Mouse (Mus musculus): Measurements from ENCODE around the gene Msl1. TPM values are rescaled to one million over a fixed set of nuclear protein-coding genes. Genes with fewer than 3 reads are reported as not detected.

The Msl1 gene
- polyA plus RNA-seq, 1 experiment, result 252 TPM

GRCm38 (mm10) chr11:98767713-98768112 lies 27.6 kb upstream of the Msl1 start:
- 8% methylated on average over 4 of the region's 4 CpGs for WGBS
- peak overlapping the region; percentile 76; the same call in 1 of the 2 replicates for H3K27ac ChIP-seq (ENCODE audit: insufficient read depth, low read depth, low read length)
- H3K4me3 ChIP-seq (ENCODE audit: insufficient read depth, low read depth, low read length), result no peak overlapping the region
- H3K4me1 ChIP-seq (ENCODE audit: control insufficient read depth, insufficient read depth, low read length), result peaks cover 73% of the 10 kb centered on the region
- no peak for TF ChIP-seq CTCF (IDR thresholded peaks at IDR 0.05; ENCODE audit: insufficient read depth, low read depth, low read length)
- no peak for TF ChIP-seq POLR2A (IDR thresholded peaks at IDR 0.05; ENCODE audit: insufficient read depth, low read depth, low read length)

GRCm38 (mm10) chr11:98768127-98769006 lies 26.9 kb upstream of the Msl1 start:
- WGBS, result 20% methylated on average over 39 of the region's 39 CpGs
- H3K4me3 ChIP-seq (ENCODE audit: insufficient read depth, low read depth, low read length), result peak overlapping the region; percentile 3; the same call in 1 of the 2 replicates
- peak overlapping the region; percentile 76 for H3K27ac ChIP-seq (ENCODE audit: insufficient read depth, low read depth, low read length)
- TF ChIP-seq POLR2A (IDR thresholded peaks at IDR 0.05; ENCODE audit: insufficient read depth, low read depth, low read length) (no peak), CTCF (IDR thresholded peaks at IDR 0.05; ENCODE audit: insufficient read depth, low read depth, low read length) (no peak)
- peaks cover 71% of the 10 kb centered on the region for H3K4me1 ChIP-seq (ENCODE audit: control insufficient read depth, insufficient read depth, low read length)

- 73% methylated on average over 25 of the region's 25 CpGs for WGBS
- no peak overlapping the region for H3K4me3 ChIP-seq (ENCODE audit: insufficient read depth, low read depth, low read length)
- H3K27ac ChIP-seq (ENCODE audit: insufficient read depth, low read depth, low read length), result peak overlapping the region; percentile 1
- H3K4me1 ChIP-seq (ENCODE audit: control insufficient read depth, insufficient read depth, low read length), result peaks cover 65% of the 10 kb centered on the region
- TF ChIP-seq POLR2A (IDR thresholded peaks at IDR 0.05; ENCODE audit: insufficient read depth, low read depth, low read length), result no peak
- no peak for TF ChIP-seq CTCF (IDR thresholded peaks at IDR 0.05; ENCODE audit: insufficient read depth, low read depth, low read length)
Measured at GRCm38 (mm10) chr11:98769007-98769954, 26.0 kb upstream of the Msl1 start.

GRCm38 (mm10) chr11:98770096-98770975 lies 25.0 kb upstream of the Msl1 start:
- Histone ChIP-seq H3K4me3 (ENCODE audit: insufficient read depth, low read depth, low read length) (no peak overlapping the region), H3K27ac (ENCODE audit: insufficient read depth, low read depth, low read length) (peak overlapping the region; percentile 1; the same call in 1 of the 2 replicates), H3K4me1 (ENCODE audit: control insufficient read depth, insufficient read depth, low read length) (peaks cover 63% of the 10 kb centered on the region)
- TF ChIP-seq POLR2A (IDR thresholded peaks at IDR 0.05; ENCODE audit: insufficient read depth, low read depth, low read length) (no peak), CTCF (IDR thresholded peaks at IDR 0.05; ENCODE audit: insufficient read depth, low read depth, low read length) (no peak)
- WGBS, result 47% methylated on average over 26 of the region's 26 CpGs

GRCm38 (mm10) chr11:98771131-98771530 lies 24.2 kb upstream of the Msl1 start:
- Histone ChIP-seq H3K27ac (ENCODE audit: insufficient read depth, low read depth, low read length) (no peak overlapping the region), H3K4me3 (ENCODE audit: insufficient read depth, low read depth, low read length) (peak overlapping the region; percentile 6; the same call in 1 of the 2 replicates), H3K4me1 (ENCODE audit: control insufficient read depth, insufficient read depth, low read length) (peaks cover 61% of the 10 kb centered on the region)
- TF ChIP-seq CTCF (IDR thresholded peaks at IDR 0.05; ENCODE audit: insufficient read depth, low read depth, low read length) (no peak), POLR2A (IDR thresholded peaks at IDR 0.05; ENCODE audit: insufficient read depth, low read depth, low read length) (no peak)
- 75% methylated on average over 18 of the region's 18 CpGs for WGBS

GRCm38 (mm10) chr11:98771844-98772525 lies 23.3 kb upstream of the Msl1 start:
- TF ChIP-seq CTCF (IDR thresholded peaks at IDR 0.05; ENCODE audit: insufficient read depth, low read depth, low read length) (no peak), POLR2A (IDR thresholded peaks at IDR 0.05; ENCODE audit: insufficient read depth, low read depth, low read length) (no peak)
- Histone ChIP-seq H3K27ac (ENCODE audit: insufficient read depth, low read depth, low read length) (peak overlapping the region; percentile 81; the same call in 1 of the 2 replicates), H3K4me1 (ENCODE audit: control insufficient read depth, insufficient read depth, low read length) (peaks cover 59% of the 10 kb centered on the region), H3K4me3 (ENCODE audit: insufficient read depth, low read depth, low read length) (peak overlapping the region; percentile 64)
- 50% methylated on average over 11 of the region's 11 CpGs for WGBS

- Histone ChIP-seq H3K27ac (ENCODE audit: insufficient read depth, low read depth, low read length) (peak overlapping the region; percentile 81), H3K4me3 (ENCODE audit: insufficient read depth, low read depth, low read length) (peak overlapping the region; percentile 64), H3K4me1 (ENCODE audit: control insufficient read depth, insufficient read depth, low read length) (peaks cover 57% of the 10 kb centered on the region)
- WGBS, result 12% methylated on average over 8 of the region's 8 CpGs
- TF ChIP-seq CTCF (IDR thresholded peaks at IDR 0.05; ENCODE audit: insufficient read depth, low read depth, low read length), result no peak
- no peak for TF ChIP-seq POLR2A (IDR thresholded peaks at IDR 0.05; ENCODE audit: insufficient read depth, low read depth, low read length)
Measured at GRCm38 (mm10) chr11:98772667-98773171, 22.6 kb upstream of the Msl1 start.

All from olfactory bulb, adult 2 months (tissue).